19 mouse cellular contexts compared by ENCODE assay signal in genomic region chr5:51537009-51537645, GRCm38 (mm10). TPM values are rescaled to one million over a fixed set of nuclear protein-coding genes. Genes with fewer than 3 reads are reported as not detected.
A peak's percentile ranks its signal among the peaks of the same experiment; 100 is the strongest.
DNase-seq lines count a peak whose midpoint lies in the region; ATAC-seq lines count a peak whose summit lies in the region.
"Had no signal": no experiment of that assay in that cellular context is flagged by ENCODE, and none has a peak within 500 bp of the region (broad histone marks: within the 10 kb centered on the region; RNA-seq: fewer than 3 reads in every experiment).

No protein-coding gene starts in this region.

- no peak overlapping the region for H3K4me2 ChIP-seq in heart, embryonic 11.5 days
- 0 out of 2 replicates have a peak overlapping the region, but pooled peaks have one; percentile 15 for H3K4me2 ChIP-seq in heart, embryonic 16.5 days (ENCODE audit: low read depth, low read length)
- H3K4me2 ChIP-seq: limb, embryonic 13.5 days; midbrain, embryonic 13.5 days; neural tube, embryonic 15.5 days had no signal

- H3K27ac ChIP-seq in heart, embryonic 11.5 days (ENCODE audit: low read depth, low read length): no peak overlapping the region; the same call in 1 of the 2 replicates
- H3K27ac ChIP-seq in heart, embryonic 16.5 days (ENCODE audit: low read length): peak overlapping the region; percentile 82
- H3K27ac ChIP-seq: hindbrain, embryonic 10.5 days; limb, embryonic 13.5 days; midbrain, embryonic 13.5 days; neural tube, embryonic 15.5 days had no signal

- 71% methylated on average over 7 of the region's 7 CpGs for WGBS in heart, embryonic 11.5 days (ENCODE audit: insufficient replicate concordance)
- WGBS in heart, embryonic 16.5 days: 35% methylated on average over 7 of the region's 7 CpGs

- no peaks in the 10 kb centered on the region for H3K27me3 ChIP-seq in heart, embryonic 11.5 days (ENCODE audit: control insufficient read depth, insufficient read depth, low read length)
- H3K27me3 ChIP-seq in heart, embryonic 16.5 days (ENCODE audit: control insufficient read depth, insufficient read depth, low read length): no peaks in the 10 kb centered on the region
- H3K27me3 ChIP-seq: CH12.LX; limb, embryonic 13.5 days; midbrain, embryonic 13.5 days; neural tube, embryonic 15.5 days had no signal

- no peak overlapping the region for H3K4me3 ChIP-seq in heart, embryonic 11.5 days (ENCODE audit: low read depth, low read length)
- H3K4me3 ChIP-seq in heart, embryonic 16.5 days (ENCODE audit: low read length): no peak overlapping the region
- H3K4me3 ChIP-seq: hindbrain, embryonic 10.5 days; limb, embryonic 13.5 days; midbrain, embryonic 13.5 days; myocyte; neural tube, embryonic 15.5 days had no signal

- no peak overlapping the region for H3K9ac ChIP-seq in heart, embryonic 11.5 days (ENCODE audit: low read depth, low read length)
- H3K9ac ChIP-seq in heart, embryonic 16.5 days (ENCODE audit: low read length): no peak overlapping the region; the same call in 1 of the 2 replicates
- H3K9ac ChIP-seq: limb, embryonic 13.5 days; midbrain, embryonic 13.5 days; neural tube, embryonic 15.5 days had no signal

- H3K36me3 ChIP-seq in heart, embryonic 11.5 days (ENCODE audit: control insufficient read depth, insufficient read depth, low read length): no peaks in the 10 kb centered on the region
- no peaks in the 10 kb centered on the region for H3K36me3 ChIP-seq in heart, embryonic 16.5 days (ENCODE audit: control insufficient read depth, insufficient read depth)
- H3K36me3 ChIP-seq: hindbrain, embryonic 10.5 days; limb, embryonic 13.5 days; midbrain, embryonic 13.5 days; neural tube, embryonic 15.5 days had no signal

- H3K9me3 ChIP-seq in heart, embryonic 11.5 days (replicated peaks; ENCODE audit: control insufficient read depth, low read length): no peaks in the 10 kb centered on the region
- H3K9me3 ChIP-seq in heart, embryonic 16.5 days (replicated peaks; ENCODE audit: control insufficient read depth, low read length): no peaks in the 10 kb centered on the region
- H3K9me3 ChIP-seq: hindbrain, embryonic 10.5 days; limb, embryonic 13.5 days; midbrain, embryonic 13.5 days; neural tube, embryonic 15.5 days had no signal

- ATAC-seq in heart, embryonic 11.5 days (replicated peaks; ENCODE audit: insufficient number of reproducible peaks, low FRiP score, low TSS enrichment): no peak
- ATAC-seq in heart, embryonic 16.5 days (replicated peaks; ENCODE audit: extremely low read depth, insufficient read depth, low FRiP score): peak; percentile 47; the same call in 1 of the 2 replicates
- ATAC-seq: inflammation-experienced regulatory T-cells, adult 6 months; midbrain, embryonic 13.5 days had no signal

- peak; percentile 93 for DNase-seq in heart, adult 11 months
- DNase-seq in kidney, adult 18-20 months: peak; percentile 66
- no peak for DNase-seq in kidney, postnatal 4 days
- DNase-seq in kidney, postnatal 10 days: peak; percentile 44
- no peak for DNase-seq in frontal cortex, postnatal 10 days (ENCODE audit: low spot score in 2 of 2)
- no peak for DNase-seq in right cerebral cortex, adult 18-20 months
- DNase-seq: cerebellum, postnatal 10 days; gastrocnemius, postnatal 14 days; lung, adult 18-20 months; thymus, postnatal 25 days had no signal

- H3K4me1 ChIP-seq in heart, embryonic 11.5 days (ENCODE audit: control insufficient read depth, insufficient read depth, low read length): peaks cover 26% of the 10 kb centered on the region
- peaks cover 51% of the 10 kb centered on the region for H3K4me1 ChIP-seq in heart, embryonic 16.5 days (ENCODE audit: control insufficient read depth, insufficient read depth, low read length)
- H3K4me1 ChIP-seq: limb, embryonic 13.5 days; neural tube, embryonic 15.5 days had no signal

RNA-seq across cellular contexts. Expression of gene Ppargc1a, which starts 30.4 kb away (rescaled TPM):
- 40.1 and 44.6 TPM in 2 replicates for polyA plus RNA-seq in heart, embryonic 11.5 days (2014; fragmentation: Nextera tagmentation; extraction: Ambion mirVana)
- 74.5 and 78.1 TPM in 2 replicates for polyA plus RNA-seq in heart, embryonic 16.5 days (2015; fragmentation: Nextera tagmentation; extraction: Ambion mirVana)

Comparison
In these comparisons a context has a peak if more than half of its experiments do, and no peak if none do; other contexts are left out.
1. DNase-seq: peak in heart, adult 11 months (single experiment), kidney, adult 18-20 months (single experiment) and kidney, postnatal 10 days (single experiment); none in kidney, postnatal 4 days (0 of 2), frontal cortex, postnatal 10 days (0 of 2) and right cerebral cortex, adult 18-20 months (single experiment).